Mouse (Mus musculus) heart, postnatal 0 days (tissue): Measurements from ENCODE around the gene Ramp1. TPM values are rescaled to one million over a fixed set of nuclear protein-coding genes. Genes with fewer than 3 reads are reported as not detected.

ENCODE experiments used
- ATAC-seq: fragments of 200-750 bp; cut with Nextera tagmentation; 2 replicates; pipeline ENCODE4 v1.8.0; 2017; ENCODE audit warnings: low read depth, moderate number of reproducible peaks, moderate library complexity; ENCODE audit not compliant: insufficient read depth
- DNase-seq: peaks from one replicate; pipeline ENCODE4 v3.0.0-alpha.2; 2016; ENCODE audit warnings: low spot score
- H3K27ac ChIP-seq: fragments of 300-500 bp; sonication (generic); 2 replicates; pipeline ENCODE4 v1.5.1; 2014; ENCODE audit warnings: low read depth, mild to moderate bottlenecking
- H3K27me3 ChIP-seq: fragments of 300-500 bp; sonication (generic); 2 replicates; pipeline ENCODE4 v1.6.1; 2014; ENCODE audit warnings: low read length, mixed read lengths; ENCODE audit not compliant: control insufficient read depth, insufficient read depth
- H3K36me3 ChIP-seq: fragments of 300-500 bp; sonication (generic); replicated peaks from 2 replicates; pipeline ENCODE4 v1.6.1; 2014; ENCODE audit warnings: low read length, mixed read lengths; ENCODE audit not compliant: control insufficient read depth, insufficient read depth
- H3K4me1 ChIP-seq: fragments of 300-500 bp; sonication (generic); 2 replicates; pipeline ENCODE4 v1.6.1; 2014; ENCODE audit warnings: antibody characterized with exemption; ENCODE audit not compliant: control insufficient read depth, insufficient read depth
- H3K4me2 ChIP-seq: fragments of 300-500 bp; sonication (generic); 2 replicates; pipeline ENCODE4 v1.6.1; 2014; ENCODE audit warnings: low read depth, mild to moderate bottlenecking, low read length, moderate library complexity
- H3K4me3 ChIP-seq: fragments of 300-500 bp; sonication (generic); 2 replicates; pipeline ENCODE4 v1.5.1; 2014; ENCODE audit warnings: low read depth, low read length
- H3K9ac ChIP-seq: fragments of 300-500 bp; sonication (generic); replicated peaks from 2 replicates; pipeline ENCODE4 v1.6.1; 2014; ENCODE audit warnings: low read depth, low read length, mixed read lengths
- H3K9me3 ChIP-seq: fragments of 300-500 bp; sonication (generic); replicated peaks from 2 replicates; pipeline ENCODE4 v1.6.1; 2016; ENCODE audit warnings: low read length; ENCODE audit not compliant: control insufficient read depth
- CTCF ChIP-seq: IDR thresholded peaks from 2 replicates; pipeline ENCODE4 v1.5.1; 2016; ENCODE audit warnings: antibody characterized with exemption, control low read depth, low read depth
- EP300 ChIP-seq: IDR thresholded peaks from 2 replicates; pipeline ENCODE4 v1.6.1; 2016; ENCODE audit warnings: antibody characterized with exemption, low read depth
- WGBS: fragments of 180-500 bp; shearing (Covaris S2); extraction: QIAGEN DNeasy Blood & Tissue Kit; methylation state at CpG from one replicate; pipeline ENCODE4 v1.1.7; 2014; 5-methylcytosine and 5-hydroxymethylcytosine counted together
- polyA plus RNA-seq: library from polyadenylated mRNA; unstranded; fragments of >200 nt; fragmentation: Nextera tagmentation; extraction: Ambion mirVana; gene quantifications from 2 replicates; pipeline ENCODE4 v1.2.1, GENCODE M21; 2015
- total RNA-seq: library from RNA; depleted of rRNA; stranded (reverse); fragments of >200 nt; gene quantifications from 2 replicates; pipeline ENCODE4 v1.2.3, GENCODE M21; 2014; ENCODE audit warnings: low replicate concordance

Ramp1 gene
- total and polyA plus RNA-seq, 2 experiments from 2014 or later = 46.7 to 62.4 TPM

- DNase-seq (no peak), ATAC-seq (no peak)
- H3K27me3 ChIP-seq = no peaks in the 10 kb centered on the region
- WGBS = 51% methylated on average over 1 of the region's 1 CpGs
- TF ChIP-seq EP300 (no peak), CTCF (no peak)
- no peaks in the 10 kb centered on the region for H3K36me3 ChIP-seq
- H3K4me3 ChIP-seq = no peak overlapping the region
- H3K4me2 ChIP-seq = no peak overlapping the region
- peak overlapping the region; percentile 54 for H3K27ac ChIP-seq
- no peaks in the 10 kb centered on the region for H3K9me3 ChIP-seq
- no peak overlapping the region for H3K9ac ChIP-seq
- peaks cover 64% of the 10 kb centered on the region for H3K4me1 ChIP-seq
Measured at GRCm38 (mm10) chr1:91215264-91215663, 35.6 kb downstream of the Ramp1 start.

GRCm38 (mm10) chr1:91215981-91216380 is 36.4 kb downstream of the Ramp1 start:
- Histone ChIP-seq H3K4me3 (no peak overlapping the region), H3K27me3 (no peaks in the 10 kb centered on the region), H3K27ac (peak overlapping the region; percentile 86), H3K9ac (no peak overlapping the region), H3K4me1 (peaks cover 57% of the 10 kb centered on the region), H3K9me3 (no peaks in the 10 kb centered on the region), H3K4me2 (peak overlapping the region; percentile 16; the same call in 1 of the 2 replicates), H3K36me3 (no peaks in the 10 kb centered on the region)
- ATAC-seq (no peak), DNase-seq (no peak)
- TF ChIP-seq EP300 = no peak
- no peak for TF ChIP-seq CTCF
- 5% methylated on average over 1 of the region's 1 CpGs for WGBS

GRCm38 (mm10) chr1:91216504-91217267 is 37.1 kb downstream of the Ramp1 start:
- no peak overlapping the region; the same call in 1 of the 2 replicates for H3K9ac ChIP-seq
- no peaks in the 10 kb centered on the region for H3K9me3 ChIP-seq
- H3K4me2 ChIP-seq = peak overlapping the region; percentile 16; the same call in 1 of the 2 replicates
- H3K4me1 ChIP-seq = peaks cover 50% of the 10 kb centered on the region
- TF ChIP-seq EP300 (peak; percentile 73; the same call in 1 of the 2 replicates), CTCF (no peak)
- no peaks in the 10 kb centered on the region for H3K36me3 ChIP-seq
- no peak overlapping the region for H3K4me3 ChIP-seq
- DNase-seq = peak; percentile 87
- peak overlapping the region; percentile 86 for H3K27ac ChIP-seq
- peak; percentile 86 for ATAC-seq
- 15% methylated on average over 10 of the region's 10 CpGs for WGBS
- no peaks in the 10 kb centered on the region for H3K27me3 ChIP-seq

GRCm38 (mm10) chr1:91219641-91220321 is 40.2 kb downstream of the Ramp1 start:
- no peak for DNase-seq
- TF ChIP-seq EP300 (no peak), CTCF (no peak)
- H3K4me3 ChIP-seq = no peak overlapping the region
- WGBS = 80% methylated on average over 7 of the region's 7 CpGs
- no peak overlapping the region for H3K27ac ChIP-seq
- H3K9me3 ChIP-seq = no peaks in the 10 kb centered on the region
- H3K27me3 ChIP-seq = no peaks in the 10 kb centered on the region
- no peaks in the 10 kb centered on the region; the same call in 1 of the 2 replicates for H3K36me3 ChIP-seq
- H3K4me2 ChIP-seq = no peak overlapping the region
- no peak overlapping the region for H3K9ac ChIP-seq
- peaks cover 33% of the 10 kb centered on the region for H3K4me1 ChIP-seq
- ATAC-seq = no peak

- no peak for TF ChIP-seq EP300
- TF ChIP-seq CTCF = no peak
- WGBS = 84% methylated on average over 3 of the region's 3 CpGs
- Histone ChIP-seq H3K27me3 (no peaks in the 10 kb centered on the region), H3K9ac (no peak overlapping the region), H3K4me2 (no peak overlapping the region), H3K4me3 (no peak overlapping the region), H3K4me1 (peaks cover 28% of the 10 kb centered on the region), H3K27ac (no peak overlapping the region), H3K36me3 (no peaks in the 10 kb centered on the region; the same call in 1 of the 2 replicates), H3K9me3 (no peaks in the 10 kb centered on the region)
- ATAC-seq = no peak
- DNase-seq = no peak
Measured at GRCm38 (mm10) chr1:91220322-91220672, 40.7 kb downstream of the Ramp1 start.
